ENCODE assay signal across 8 mouse cellular contexts in the genomic region with DNA sequence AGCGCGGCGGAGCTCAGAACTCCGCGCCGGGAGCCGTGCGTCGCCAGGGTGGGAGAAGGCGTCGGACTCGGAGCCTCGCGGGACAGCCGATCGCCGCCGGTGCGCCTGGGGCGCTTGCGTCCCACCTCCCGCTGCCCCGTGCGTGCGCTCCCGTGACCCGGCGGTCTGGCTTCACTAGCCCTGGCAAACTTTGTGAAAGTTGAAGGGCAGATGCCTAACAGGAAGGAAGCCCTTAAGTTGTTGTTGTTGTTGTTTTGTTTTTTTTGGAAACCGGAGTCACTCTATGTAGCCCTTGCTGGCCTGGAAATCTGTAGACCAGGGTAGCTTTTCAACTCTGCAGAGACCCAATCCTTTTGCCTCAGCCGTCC. TPM values are rescaled to one million over a fixed set of nuclear protein-coding genes. Genes with fewer than 3 reads are reported as not detected.
A peak's percentile ranks its signal among the peaks of the same experiment; 100 is the strongest.
DNase-seq lines count a peak whose midpoint lies in the region; ATAC-seq lines count a peak whose summit lies in the region.

No protein-coding gene starts in this region.

- peak overlapping the region; percentile 66 for H3K9ac ChIP-seq in kidney, embryonic 15.5 days
- peak overlapping the region; percentile 75 for H3K9ac ChIP-seq in hindbrain, embryonic 15.5 days
- H3K9ac ChIP-seq in midbrain, embryonic 15.5 days: peak overlapping the region; percentile 75

- H3K27me3 ChIP-seq in kidney, embryonic 15.5 days: no peaks in the 10 kb centered on the region
- no peaks in the 10 kb centered on the region for H3K27me3 ChIP-seq in hindbrain, embryonic 15.5 days
- no peaks in the 10 kb centered on the region for H3K27me3 ChIP-seq in midbrain, embryonic 15.5 days (replicated peaks)

- H3K4me1 ChIP-seq in kidney, embryonic 15.5 days: 0 out of 2 replicates have a peak, but pooled peaks cover 3% of the 10 kb centered on the region
- peaks cover 10% of the 10 kb centered on the region; the same call in 1 of the 2 replicates for H3K4me1 ChIP-seq in brown adipose tissue, adult 24 weeks (ENCODE audit: control insufficient read depth, insufficient read depth, insufficient read length, low read length)
- H3K4me1 ChIP-seq in hindbrain, embryonic 15.5 days (replicated peaks): peaks cover 12% of the 10 kb centered on the region; the same call in 1 of the 2 replicates
- H3K4me1 ChIP-seq in midbrain, embryonic 15.5 days: peaks cover 7% of the 10 kb centered on the region

- ATAC-seq in kidney, embryonic 15.5 days (replicated peaks; ENCODE audit: low FRiP score): peak; percentile 68
- no peak for ATAC-seq in hindbrain, embryonic 15.5 days (ENCODE audit: low FRiP score, low read depth)
- ATAC-seq in midbrain, embryonic 15.5 days (replicated peaks): peak; percentile 2; the same call in 1 of the 2 replicates

- peak overlapping the region; percentile 72 for H3K27ac ChIP-seq in kidney, embryonic 15.5 days
- H3K27ac ChIP-seq in brown adipose tissue, adult 24 weeks (replicated peaks; ENCODE audit: low read depth, low read length): peak overlapping the region; percentile 82
- H3K27ac ChIP-seq in hindbrain, embryonic 15.5 days (replicated peaks): peak overlapping the region; percentile 80
- H3K27ac ChIP-seq in midbrain, embryonic 15.5 days: peak overlapping the region; percentile 66

- no peak for DNase-seq in kidney, postnatal 4 days
- DNase-seq in right cerebral cortex, adult 2 months (ENCODE audit: low spot score in 2 of 2): no peak
- DNase-seq in adrenal gland, postnatal 36 days: no peak
- DNase-seq in cerebellum, postnatal 4 days (ENCODE audit: low spot score in 2 of 2): no peak

- peak overlapping the region; percentile 77 for H3K4me2 ChIP-seq in kidney, embryonic 15.5 days
- H3K4me2 ChIP-seq in hindbrain, embryonic 15.5 days: peak overlapping the region; percentile 72
- peak overlapping the region; percentile 74 for H3K4me2 ChIP-seq in midbrain, embryonic 15.5 days

- H3K9me3 ChIP-seq in kidney, embryonic 15.5 days (replicated peaks): no peaks in the 10 kb centered on the region
- H3K9me3 ChIP-seq in hindbrain, embryonic 15.5 days: no peaks in the 10 kb centered on the region
- no peaks in the 10 kb centered on the region for H3K9me3 ChIP-seq in midbrain, embryonic 15.5 days

- peak overlapping the region; percentile 76 for H3K4me3 ChIP-seq in kidney, embryonic 15.5 days (replicated peaks)
- peak overlapping the region; percentile 79 for H3K4me3 ChIP-seq in brown adipose tissue, adult 24 weeks (ENCODE audit: insufficient read depth, low read depth, low read length)
- H3K4me3 ChIP-seq in hindbrain, embryonic 15.5 days: peak overlapping the region; percentile 77
- peak overlapping the region; percentile 76 for H3K4me3 ChIP-seq in midbrain, embryonic 15.5 days

- under 1% methylated on average over 30 of the region's 30 CpGs for WGBS in kidney, embryonic 15.5 days
- under 1% methylated on average over 30 of the region's 30 CpGs for WGBS in hindbrain, embryonic 15.5 days
- under 1% methylated on average over 30 of the region's 30 CpGs for WGBS in midbrain, embryonic 15.5 days

- H3K36me3 ChIP-seq in kidney, embryonic 15.5 days: no peaks in the 10 kb centered on the region
- H3K36me3 ChIP-seq in hindbrain, embryonic 15.5 days: no peaks in the 10 kb centered on the region
- no peaks in the 10 kb centered on the region for H3K36me3 ChIP-seq in midbrain, embryonic 15.5 days (replicated peaks)

RNA-seq across cellular contexts. Expression of gene Abhd5, which starts 0.6 kb away (rescaled TPM):
- polyA plus RNA-seq in kidney, embryonic 15.5 days (2015; fragmentation: Nextera tagmentation; extraction: Ambion mirVana): 20.9 and 27.4 TPM in 2 replicates
- polyA plus RNA-seq in brown adipose tissue, adult 24 weeks (2012; ENCODE audit: insufficient read depth, insufficient read length, missing spikeins): 94.5 and 164 TPM in 2 replicates
- polyA plus RNA-seq in hindbrain, embryonic 15.5 days (2015; fragmentation: Nextera tagmentation; extraction: Ambion mirVana): 22.4 and 26.1 TPM in 2 replicates
- 21.3 and 24.0 TPM in 2 replicates for polyA plus RNA-seq in midbrain, embryonic 15.5 days (2015; fragmentation: Nextera tagmentation; extraction: Ambion mirVana)
- 100 to 1,000 TPM in 1 of 2 experiments, 10 to 100 TPM in 1; 91.9 to 117 TPM for total RNA-seq in adrenal gland, postnatal 36 days (2021)

RNA-seq across cellular contexts. Expression of gene Ano10, which starts 57.8 kb away (rescaled TPM):
- polyA plus RNA-seq in kidney, embryonic 15.5 days (2015; fragmentation: Nextera tagmentation; extraction: Ambion mirVana): 32.0 and 36.2 TPM in 2 replicates
- polyA plus RNA-seq in brown adipose tissue, adult 24 weeks (2012; ENCODE audit: insufficient read depth, insufficient read length, missing spikeins): 42.2 and 44.0 TPM in 2 replicates
- polyA plus RNA-seq in hindbrain, embryonic 15.5 days (2015; fragmentation: Nextera tagmentation; extraction: Ambion mirVana): 40.0 and 40.5 TPM in 2 replicates
- 39.7 and 41.9 TPM in 2 replicates for polyA plus RNA-seq in midbrain, embryonic 15.5 days (2015; fragmentation: Nextera tagmentation; extraction: Ambion mirVana)
- total RNA-seq in adrenal gland, postnatal 36 days (2021): 10 to 100 TPM; 61.7 to 95.9 TPM
